Mouse (Mus musculus) liver, postnatal 0 days (tissue): ENCODE results near the gene Slc2a13. TPM values are rescaled to one million over a fixed set of nuclear protein-coding genes. Genes with fewer than 3 reads are reported as not detected.

Experiments
- ATAC-seq: fragments of 200-750 bp; cut with Nextera tagmentation; 2 replicates; pipeline ENCODE4 v1.8.0; 2017; ENCODE audit warnings: mild to moderate bottlenecking, moderate library complexity
- DNase-seq: peaks from one replicate; pipeline ENCODE4 v3.0.0-alpha.2; 2016
- H3K27ac ChIP-seq: fragments of 300-500 bp; sonication (generic); 2 replicates; pipeline ENCODE4 v1.5.1; 2014; ENCODE audit warnings: antibody characterized with exemption, moderate library complexity, mild to moderate bottlenecking, low read depth
- H3K27me3 ChIP-seq: fragments of 300-500 bp; sonication (generic); 2 replicates; pipeline ENCODE4 v1.6.1; 2014; ENCODE audit warnings: low read length, control low read depth, mixed read lengths; ENCODE audit not compliant: insufficient read depth
- H3K36me3 ChIP-seq: fragments of 300-500 bp; sonication (generic); replicated peaks from 2 replicates; pipeline ENCODE4 v1.6.1; 2014; ENCODE audit warnings: mild to moderate bottlenecking, control low read depth, low read length, moderate library complexity, mixed read lengths; ENCODE audit not compliant: insufficient read depth
- H3K4me1 ChIP-seq: fragments of 300-500 bp; sonication (generic); 2 replicates; pipeline ENCODE4 v1.6.1; 2014; ENCODE audit warnings: antibody characterized with exemption, mild to moderate bottlenecking, control low read depth; ENCODE audit not compliant: insufficient read depth
- H3K4me2 ChIP-seq: fragments of 300-500 bp; sonication (generic); 2 replicates; pipeline ENCODE4 v1.6.1; 2014; ENCODE audit warnings: low read depth, mild to moderate bottlenecking, low read length, moderate library complexity, mixed read lengths
- H3K4me3 ChIP-seq: fragments of 300-500 bp; sonication (generic); 2 replicates; pipeline ENCODE4 v1.5.1; 2014; ENCODE audit warnings: low read depth, low read length
- H3K9ac ChIP-seq: fragments of 300-500 bp; sonication (generic); replicated peaks from 2 replicates; pipeline ENCODE4 v1.6.1; 2014; ENCODE audit warnings: mild to moderate bottlenecking, moderate library complexity
- H3K9me3 ChIP-seq: fragments of 300-500 bp; sonication (generic); 2 replicates; pipeline ENCODE4 v1.6.1; 2016; ENCODE audit warnings: mild to moderate bottlenecking, control low read depth, low read length, mixed read lengths
- CTCF ChIP-seq: sonication (generic); IDR thresholded peaks from 2 replicates; pipeline ENCODE4 v1.5.1; 2016; ENCODE audit warnings: antibody characterized with exemption, low read depth
- EP300 ChIP-seq: IDR thresholded peaks from 2 replicates; pipeline ENCODE4 v1.6.1; 2016; ENCODE audit warnings: antibody characterized with exemption, low read depth, mild to moderate bottlenecking
- WGBS: fragments of 180-500 bp; shearing (Covaris S2); extraction: QIAGEN DNeasy Blood & Tissue Kit; methylation state at CpG from one replicate; pipeline ENCODE4 v1.1.7; 2014; ENCODE audit not compliant: insufficient replicate concordance; 5-methylcytosine and 5-hydroxymethylcytosine counted together
- polyA plus RNA-seq: library from polyadenylated mRNA; unstranded; fragments of >200 nt; fragmentation: Nextera tagmentation; extraction: Ambion mirVana; gene quantifications from 2 replicates; pipeline ENCODE4 v1.2.1, GENCODE M21; 2015

The Slc2a13 gene
- polyA plus RNA-seq, 1 experiment from 2014 or later: 0.06 TPM

GRCm38 (mm10) chr15:91479924-91480615 is 93.0 kb downstream of the Slc2a13 start:
- no peak for TF ChIP-seq CTCF
- TF ChIP-seq EP300: no peak
- no peak for ATAC-seq

GRCm38 (mm10) chr15:91477766-91478165 is 95.3 kb downstream of the Slc2a13 start:
- peak; percentile 68 for TF ChIP-seq CTCF
- TF ChIP-seq EP300: no peak
- WGBS: 33% methylated on average over 5 of the region's 5 CpGs
- no peaks in the 10 kb centered on the region for H3K9me3 ChIP-seq
- no peak for ATAC-seq
- H3K4me3 ChIP-seq: no peak overlapping the region
- H3K36me3 ChIP-seq: no peaks in the 10 kb centered on the region
- peak; percentile 38 for DNase-seq
- no peaks in the 10 kb centered on the region for H3K4me1 ChIP-seq
- H3K9ac ChIP-seq: no peak overlapping the region
- no peak overlapping the region for H3K27ac ChIP-seq
- no peaks in the 10 kb centered on the region for H3K27me3 ChIP-seq
- no peak overlapping the region for H3K4me2 ChIP-seq

More at GRCm38 (mm10) chr15:91479924-91480615, 93.0 kb downstream of the Slc2a13 start:
- no peak overlapping the region for H3K9ac ChIP-seq
- no peaks in the 10 kb centered on the region for H3K27me3 ChIP-seq
- DNase-seq: no peak
- H3K4me3 ChIP-seq: no peak overlapping the region
- H3K27ac ChIP-seq: no peak overlapping the region
- no peak overlapping the region for H3K4me2 ChIP-seq
- H3K36me3 ChIP-seq: no peaks in the 10 kb centered on the region
- H3K9me3 ChIP-seq: no peaks in the 10 kb centered on the region
- 78% methylated on average over 14 of the region's 14 CpGs for WGBS
- H3K4me1 ChIP-seq: no peaks in the 10 kb centered on the region

GRCm38 (mm10) chr15:91473690-91474409 is 99.2 kb downstream of the Slc2a13 start:
- DNase-seq (no peak), ATAC-seq (no peak)
- Histone ChIP-seq H3K4me3 (no peak overlapping the region), H3K4me2 (no peak overlapping the region), H3K27me3 (no peaks in the 10 kb centered on the region), H3K4me1 (no peaks in the 10 kb centered on the region), H3K9me3 (peaks cover 4% of the 10 kb centered on the region; the same call in 1 of the 2 replicates), H3K27ac (no peak overlapping the region), H3K36me3 (no peaks in the 10 kb centered on the region), H3K9ac (no peak overlapping the region)
- TF ChIP-seq CTCF: no peak
- TF ChIP-seq EP300: no peak
- WGBS: 63% methylated on average over 2 of the region's 2 CpGs

- Histone ChIP-seq H3K9ac (no peak overlapping the region), H3K9me3 (no peaks in the 10 kb centered on the region), H3K4me3 (no peak overlapping the region), H3K4me1 (no peaks in the 10 kb centered on the region), H3K36me3 (no peaks in the 10 kb centered on the region), H3K27ac (no peak overlapping the region), H3K27me3 (no peaks in the 10 kb centered on the region), H3K4me2 (no peak overlapping the region)
- DNase-seq (no peak), ATAC-seq (no peak)
- no peak for TF ChIP-seq CTCF
- no peak for TF ChIP-seq EP300
- 72% methylated on average over 3 of the region's 3 CpGs for WGBS
Observed at GRCm38 (mm10) chr15:91465331-91465730, 107.7 kb downstream of the Slc2a13 start.

GRCm38 (mm10) chr15:91463857-91464435 is 109.1 kb downstream of the Slc2a13 start:
- WGBS: 79% methylated on average over 10 of the region's 10 CpGs
- Histone ChIP-seq H3K4me3 (no peak overlapping the region), H3K27ac (no peak overlapping the region), H3K4me2 (no peak overlapping the region), H3K9me3 (no peaks in the 10 kb centered on the region), H3K4me1 (no peaks in the 10 kb centered on the region), H3K27me3 (no peaks in the 10 kb centered on the region), H3K9ac (no peak overlapping the region), H3K36me3 (no peaks in the 10 kb centered on the region)
- ATAC-seq (no peak), DNase-seq (no peak)
- TF ChIP-seq EP300 (no peak), CTCF (no peak)

GRCm38 (mm10) chr15:91463026-91463661 is 109.9 kb downstream of the Slc2a13 start:
- no peaks in the 10 kb centered on the region for H3K9me3 ChIP-seq
- no peaks in the 10 kb centered on the region for H3K36me3 ChIP-seq
- no peak overlapping the region for H3K27ac ChIP-seq
- WGBS: 76% methylated on average over 16 of the region's 16 CpGs
- no peak overlapping the region for H3K4me3 ChIP-seq
- H3K4me1 ChIP-seq: no peaks in the 10 kb centered on the region
- no peak for DNase-seq
- no peaks in the 10 kb centered on the region for H3K27me3 ChIP-seq
- no peak overlapping the region for H3K4me2 ChIP-seq
- no peak for ATAC-seq
- no peak for TF ChIP-seq EP300
- TF ChIP-seq CTCF: no peak
- no peak overlapping the region for H3K9ac ChIP-seq
